8 mouse cellular contexts compared by ENCODE assay signal in genomic region chr12:4906476-4906875, GRCm38 (mm10). TPM values are rescaled to one million over a fixed set of nuclear protein-coding genes. Genes with fewer than 3 reads are reported as not detected.
DNase-seq lines count a peak whose midpoint lies in the region; ATAC-seq and TF ChIP-seq lines count a peak whose summit lies in the region.

No protein-coding gene starts in this region.

- H3K27me3 ChIP-seq in kidney, postnatal 0 days (ENCODE audit: insufficient read depth, low read length): no peaks in the 10 kb centered on the region
- H3K27me3 ChIP-seq in embryonic facial prominence, embryonic 10.5 days (replicated peaks; ENCODE audit: low read depth, poor library complexity, severe bottlenecking): no peaks in the 10 kb centered on the region
- no peaks in the 10 kb centered on the region for H3K27me3 ChIP-seq in hindbrain, postnatal 0 days (ENCODE audit: insufficient read depth, low read length)
- no peaks in the 10 kb centered on the region for H3K27me3 ChIP-seq in midbrain, postnatal 0 days (ENCODE audit: insufficient read depth, low read length)

- 43% methylated on average over 7 of the region's 7 CpGs for WGBS in kidney, postnatal 0 days
- WGBS in embryonic facial prominence, embryonic 10.5 days: 69% methylated on average over 7 of the region's 7 CpGs
- 54% methylated on average over 7 of the region's 7 CpGs for WGBS in hindbrain, postnatal 0 days
- WGBS in midbrain, postnatal 0 days: 62% methylated on average over 7 of the region's 7 CpGs

- H3K4me1 ChIP-seq in kidney, postnatal 0 days (replicated peaks; ENCODE audit: insufficient read depth, low read length): no peaks in the 10 kb centered on the region
- H3K4me1 ChIP-seq in embryonic facial prominence, embryonic 10.5 days: no peaks in the 10 kb centered on the region; the same call in 1 of the 2 replicates
- H3K4me1 ChIP-seq in hindbrain, postnatal 0 days (ENCODE audit: insufficient read depth, low read length): no peaks in the 10 kb centered on the region
- no peaks in the 10 kb centered on the region for H3K4me1 ChIP-seq in midbrain, postnatal 0 days (ENCODE audit: insufficient read depth, low read length)

- DNase-seq in kidney, postnatal 0 days (ENCODE audit: low spot score): no peak
- DNase-seq in kidney, adult 11 months: no peak
- no peak for DNase-seq in embryonic facial prominence, embryonic 10.5 days (ENCODE audit: low spot score)
- no peak for DNase-seq in hindbrain, postnatal 0 days (ENCODE audit: low spot score)
- DNase-seq in midbrain, postnatal 0 days (ENCODE audit: low spot score): no peak
- DNase-seq in right cerebral cortex, postnatal 25 days: no peak
- DNase-seq in cerebellum, adult 8-10 months: no peak

- H3K36me3 ChIP-seq in kidney, postnatal 0 days (ENCODE audit: insufficient read depth, low read length): no peaks in the 10 kb centered on the region
- peaks cover 10% of the 10 kb centered on the region for H3K36me3 ChIP-seq in embryonic facial prominence, embryonic 10.5 days (replicated peaks)
- H3K36me3 ChIP-seq in hindbrain, postnatal 0 days (ENCODE audit: insufficient read depth, low read length): no peaks in the 10 kb centered on the region
- H3K36me3 ChIP-seq in midbrain, postnatal 0 days (ENCODE audit: insufficient read depth, low read length): no peaks in the 10 kb centered on the region

- H3K9ac ChIP-seq in kidney, postnatal 0 days (ENCODE audit: low read depth, low read length): peak overlapping the region; percentile 77
- H3K9ac ChIP-seq in hindbrain, postnatal 0 days (replicated peaks; ENCODE audit: low read length): peak overlapping the region; percentile 89
- peak overlapping the region; percentile 76; the same call in 1 of the 2 replicates for H3K9ac ChIP-seq in midbrain, postnatal 0 days (replicated peaks; ENCODE audit: low read length, poor library complexity, severe bottlenecking)

- peak overlapping the region; percentile 63 for H3K4me2 ChIP-seq in kidney, postnatal 0 days (ENCODE audit: low read length)
- peak overlapping the region; percentile 75 for H3K4me2 ChIP-seq in hindbrain, postnatal 0 days (ENCODE audit: low read depth, low read length)
- peak overlapping the region; percentile 73 for H3K4me2 ChIP-seq in midbrain, postnatal 0 days (ENCODE audit: low read depth, low read length, poor library complexity, severe bottlenecking)

- no peak for TF ChIP-seq CTCF in kidney, postnatal 0 days (IDR thresholded peaks at IDR 0.05; ENCODE audit: low read depth)
- no peak for TF ChIP-seq CTCF in hindbrain, postnatal 0 days (IDR thresholded peaks at IDR 0.05; ENCODE audit: low read depth)
- TF ChIP-seq CTCF in midbrain, postnatal 0 days (IDR thresholded peaks at IDR 0.05): no peak

- ATAC-seq in kidney, postnatal 0 days (replicated peaks; ENCODE audit: low FRiP score, low read depth): no peak
- no peak for ATAC-seq in hindbrain, postnatal 0 days
- ATAC-seq in midbrain, postnatal 0 days (ENCODE audit: low FRiP score): no peak
- ATAC-seq in megakaryocyte-erythroid progenitor cell, adult 5-6 weeks (replicated peaks; ENCODE audit: low FRiP score, low TSS enrichment, poor library complexity, severe bottlenecking): no peak

- peak overlapping the region; percentile 61 for H3K4me3 ChIP-seq in kidney, postnatal 0 days (replicated peaks; ENCODE audit: low read depth, low read length)
- H3K4me3 ChIP-seq in embryonic facial prominence, embryonic 10.5 days: peak overlapping the region; percentile 85
- H3K4me3 ChIP-seq in hindbrain, postnatal 0 days (ENCODE audit: low read length): peak overlapping the region; percentile 86
- peak overlapping the region; percentile 73 for H3K4me3 ChIP-seq in midbrain, postnatal 0 days (ENCODE audit: low read depth, low read length)

- no peaks in the 10 kb centered on the region for H3K9me3 ChIP-seq in kidney, postnatal 0 days (replicated peaks; ENCODE audit: low read length)
- no peaks in the 10 kb centered on the region for H3K9me3 ChIP-seq in embryonic facial prominence, embryonic 10.5 days
- H3K9me3 ChIP-seq in hindbrain, postnatal 0 days (ENCODE audit: low read length): no peaks in the 10 kb centered on the region
- no peaks in the 10 kb centered on the region for H3K9me3 ChIP-seq in midbrain, postnatal 0 days (ENCODE audit: low read length)

- H3K27ac ChIP-seq in kidney, postnatal 0 days: no peak overlapping the region
- 0 out of 2 replicates have a peak overlapping the region, but pooled peaks have one; percentile 89 for H3K27ac ChIP-seq in embryonic facial prominence, embryonic 10.5 days (replicated peaks)
- peak overlapping the region; percentile 92 for H3K27ac ChIP-seq in hindbrain, postnatal 0 days
- no peak overlapping the region; the same call in 1 of the 2 replicates for H3K27ac ChIP-seq in midbrain, postnatal 0 days (ENCODE audit: low read depth, low read length)

RNA-seq across cellular contexts. Expression of gene Ubxn2a, which starts 1.0 kb away (rescaled TPM):
- polyA plus RNA-seq in kidney, postnatal 0 days (2015; fragmentation: Nextera tagmentation; extraction: Ambion mirVana): 30.2 and 34.9 TPM in 2 replicates
- 20.3 and 22.4 TPM in 2 replicates for polyA plus RNA-seq in embryonic facial prominence, embryonic 10.5 days (2016; fragmentation: Nextera tagmentation; extraction: Ambion mirVana)
- total RNA-seq in hindbrain, postnatal 0 days (2014; rRNA removed): 19.0 and 26.1 TPM in 2 replicates
- polyA plus RNA-seq in hindbrain, postnatal 0 days (2015; fragmentation: Nextera tagmentation; extraction: Ambion mirVana): 49.2 and 50.8 TPM in 2 replicates
- total RNA-seq in midbrain, postnatal 0 days (2014; rRNA removed): 26.6 and 35.1 TPM in 2 replicates
- 36.9 and 40.9 TPM in 2 replicates for polyA plus RNA-seq in midbrain, postnatal 0 days (2015; fragmentation: Nextera tagmentation; extraction: Ambion mirVana)
- total RNA-seq in megakaryocyte-erythroid progenitor cell, adult 5-6 weeks (2014; fragmentation: Nextera tagmentation): 40.6 and 44.6 TPM in 2 replicates
- total RNA-seq in megakaryocyte-erythroid progenitor cell, adult 5-6 weeks (2017): 98.2 and 111 TPM in 2 replicates

RNA-seq across cellular contexts. Expression of gene Atad2b, which starts 10.7 kb away (rescaled TPM):
- 7.4 and 8.6 TPM in 2 replicates for polyA plus RNA-seq in kidney, postnatal 0 days (2015; fragmentation: Nextera tagmentation; extraction: Ambion mirVana)
- 14.8 TPM in 2 replicates for polyA plus RNA-seq in embryonic facial prominence, embryonic 10.5 days (2016; fragmentation: Nextera tagmentation; extraction: Ambion mirVana)
- total RNA-seq in hindbrain, postnatal 0 days (2014; rRNA removed): 25.0 and 30.5 TPM in 2 replicates
- polyA plus RNA-seq in hindbrain, postnatal 0 days (2015; fragmentation: Nextera tagmentation; extraction: Ambion mirVana): 8.4 and 8.8 TPM in 2 replicates
- total RNA-seq in midbrain, postnatal 0 days (2014; rRNA removed): 27.2 and 31.7 TPM in 2 replicates
- 6.1 and 8.8 TPM in 2 replicates for polyA plus RNA-seq in midbrain, postnatal 0 days (2015; fragmentation: Nextera tagmentation; extraction: Ambion mirVana)
- 41.5 and 60.2 TPM in 2 replicates for total RNA-seq in megakaryocyte-erythroid progenitor cell, adult 5-6 weeks (2014; fragmentation: Nextera tagmentation)
- 38.0 and 49.1 TPM in 2 replicates for total RNA-seq in megakaryocyte-erythroid progenitor cell, adult 5-6 weeks (2017)

RNA-seq across cellular contexts. Expression of gene Mfsd2b, which starts 32.3 kb away (rescaled TPM):
- polyA plus RNA-seq in kidney, postnatal 0 days (2015; fragmentation: Nextera tagmentation; extraction: Ambion mirVana): 0.38 and 0.41 TPM in 2 replicates
- 2.9 and 4.3 TPM in 2 replicates for polyA plus RNA-seq in embryonic facial prominence, embryonic 10.5 days (2016; fragmentation: Nextera tagmentation; extraction: Ambion mirVana)
- 3.6 and 3.8 TPM in 2 replicates for total RNA-seq in hindbrain, postnatal 0 days (2014; rRNA removed)
- 1.5 and 1.8 TPM in 2 replicates for polyA plus RNA-seq in hindbrain, postnatal 0 days (2015; fragmentation: Nextera tagmentation; extraction: Ambion mirVana)
- total RNA-seq in midbrain, postnatal 0 days (2014; rRNA removed): 1.1 and 2.5 TPM in 2 replicates
- 1.3 and 1.5 TPM in 2 replicates for polyA plus RNA-seq in midbrain, postnatal 0 days (2015; fragmentation: Nextera tagmentation; extraction: Ambion mirVana)
- total RNA-seq in megakaryocyte-erythroid progenitor cell, adult 5-6 weeks (2014; fragmentation: Nextera tagmentation): 225 and 274 TPM in 2 replicates
- 116 and 136 TPM in 2 replicates for total RNA-seq in megakaryocyte-erythroid progenitor cell, adult 5-6 weeks (2017)

Comparison
In these comparisons a context has a peak if more than half of its experiments do, and no peak if none do; other contexts are left out.
1. H3K27ac ChIP-seq: peak in embryonic facial prominence, embryonic 10.5 days (single experiment) and hindbrain, postnatal 0 days (single experiment); none in kidney, postnatal 0 days (single experiment) and midbrain, postnatal 0 days (single experiment).
2. Peak in every context shown above with its lines, with median percentiles within 50 percentile points of each other: H3K4me2 ChIP-seq, H3K4me3 ChIP-seq and H3K9ac ChIP-seq.